Mouse (Mus musculus) brain, embryonic 14.5 days (tissue): ENCODE results near the gene Wfdc1.

Source experiments
- CTCF ChIP-seq: fragments of 200-500 bp; IDR thresholded peaks from 2 replicates; pipeline ENCODE4 v1.5.1; 2012; ENCODE audit warnings: inconsistent platforms, mild to moderate bottlenecking, moderate library complexity, borderline replicate concordance; ENCODE audit not compliant: insufficient read depth, insufficient read length; ENCODE audit errors: extremely low read depth
- POLR2A ChIP-seq: fragments of 200-500 bp; IDR thresholded peaks from 2 replicates; pipeline ENCODE4 v1.6.1; 2012; ENCODE audit warnings: mild to moderate bottlenecking, inconsistent platforms, borderline replicate concordance; ENCODE audit not compliant: poor library complexity, insufficient read depth, insufficient read length, severe bottlenecking; ENCODE audit errors: extremely low read depth

DNA sequence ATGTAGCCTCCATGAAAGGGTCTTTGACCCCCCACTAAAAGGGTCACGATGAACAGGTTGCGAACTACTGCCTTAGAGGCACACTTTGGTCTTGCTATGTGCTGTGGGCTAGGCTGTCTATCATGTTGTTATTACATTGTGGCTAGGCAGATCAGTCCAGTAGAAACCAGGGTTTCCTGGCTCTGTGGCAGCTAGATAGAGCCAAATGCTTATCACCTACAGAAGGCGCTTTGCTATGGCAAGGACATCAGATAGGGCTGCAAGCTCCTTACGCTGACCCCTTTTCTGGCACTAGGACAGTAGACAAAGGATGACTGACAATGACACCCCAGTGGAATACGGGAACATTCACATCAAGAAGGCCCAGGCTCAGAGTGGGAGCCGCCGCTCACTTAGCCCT, 39.0 kb upstream of the Wfdc1 start:
- no peak for TF ChIP-seq CTCF
- no peak for TF ChIP-seq POLR2A
